Mouse (Mus musculus): ENCODE data around the gene Fxr1. TPM values are rescaled to one million over a fixed set of nuclear protein-coding genes. Genes with fewer than 3 reads are reported as not detected.
A peak's percentile ranks its signal among the peaks of the same experiment; 100 is the strongest.
"Not testable (repeated sequence)": the region's sequence is repeated elsewhere in the genome, so short reads cannot be mapped to it uniquely, and the experiment has no call there.

The Fxr1 gene
- polyA plus RNA-seq (2012; rRNA removed): 47.9 and 55.9 TPM in 2 replicates

DNA sequence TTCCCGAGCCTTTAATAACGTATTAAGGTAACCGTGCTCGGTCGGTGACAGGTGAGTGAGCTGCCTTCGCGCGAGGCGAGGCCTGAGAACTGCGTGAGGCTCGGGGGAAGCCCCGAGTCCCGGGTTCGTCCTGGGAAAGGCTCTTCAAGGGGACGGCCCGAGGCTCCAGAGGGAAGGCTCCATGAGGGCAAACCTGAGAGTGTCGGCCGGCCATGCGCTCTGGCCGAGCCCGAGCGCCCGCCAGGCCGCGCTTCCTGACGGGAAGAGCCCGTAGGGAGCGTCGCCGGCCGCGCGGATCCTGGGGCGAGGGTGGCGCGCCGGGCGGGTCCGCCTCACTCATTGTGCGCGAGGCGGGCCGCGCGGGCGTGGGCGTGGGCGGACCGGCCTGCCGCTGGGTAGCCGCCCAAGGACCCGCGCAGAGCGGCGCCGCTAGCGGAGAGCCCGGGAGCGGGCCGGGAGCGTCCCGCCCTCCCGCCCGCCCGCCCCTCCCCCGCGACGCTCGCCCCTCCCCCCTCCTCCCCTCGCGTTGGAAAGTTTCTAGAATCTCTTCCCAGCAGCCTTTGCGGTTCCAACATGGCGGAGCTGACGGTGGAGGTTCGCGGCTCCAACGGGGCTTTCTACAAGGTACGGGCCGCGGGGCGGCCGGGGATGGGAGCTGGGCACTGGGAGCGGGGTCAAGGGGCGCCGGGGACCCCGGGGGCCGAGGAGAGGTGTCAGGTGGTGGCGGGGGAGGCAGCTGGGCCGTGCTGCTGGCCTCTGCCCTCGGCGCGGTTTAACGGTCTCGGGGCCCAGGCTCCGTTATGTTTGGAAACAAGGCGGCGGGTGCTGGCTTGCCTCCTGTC lies at the start of gene Fxr1:
Gene Fxr1, plus strand, starts transcription at position 404 of the 842 bp plus-strand sequence.
- DNase-seq (ENCODE audit: low read depth): peak; percentile 92
- TF ChIP-seq POLR2A (IDR thresholded peaks at IDR 0.05; ENCODE audit: borderline replicate concordance, extremely low read depth, insufficient read depth, insufficient read length, poor library complexity, severe bottlenecking) (peak; percentile 62; the same call in 1 of the 2 replicates), CTCF (IDR thresholded peaks at IDR 0.05; ENCODE audit: borderline replicate concordance, extremely low read depth, insufficient read depth, insufficient read length) (no peak)

DNA sequence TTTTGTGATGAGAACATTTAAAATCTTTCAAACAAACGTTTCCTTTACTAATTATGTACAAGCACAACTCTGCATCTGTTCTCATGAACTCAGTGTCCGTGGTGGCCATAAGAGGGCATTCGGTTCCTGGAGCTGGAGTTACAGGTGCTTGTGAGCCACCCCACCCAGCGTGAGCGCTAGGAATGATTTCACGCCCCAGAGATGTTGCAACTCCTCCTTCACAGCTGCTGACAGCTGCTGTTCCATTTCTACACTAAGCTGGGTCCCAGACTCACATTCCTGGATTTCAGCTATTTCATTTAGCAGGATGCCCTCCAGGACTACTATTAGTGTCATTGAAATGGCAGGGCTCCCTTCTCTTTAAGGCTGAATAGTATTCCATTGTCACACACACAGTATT lies 40.3 kb upstream of the Fxr1 start:
- DNase-seq (ENCODE audit: low read depth): no peak
- no peak for TF ChIP-seq POLR2A (IDR thresholded peaks at IDR 0.05; ENCODE audit: borderline replicate concordance, extremely low read depth, insufficient read depth, insufficient read length, poor library complexity, severe bottlenecking)
- no peak for TF ChIP-seq CTCF (IDR thresholded peaks at IDR 0.05; ENCODE audit: borderline replicate concordance, extremely low read depth, insufficient read depth, insufficient read length)

- TF ChIP-seq CTCF (IDR thresholded peaks at IDR 0.05; ENCODE audit: borderline replicate concordance, extremely low read depth, insufficient read depth, insufficient read length) (no peak), POLR2A (IDR thresholded peaks at IDR 0.05; ENCODE audit: borderline replicate concordance, extremely low read depth, insufficient read depth, insufficient read length, poor library complexity, severe bottlenecking) (no peak)
- no peak for DNase-seq (ENCODE audit: low read depth)
Measured at GRCm38 (mm10) chr3:33982746-33983145, 37.0 kb upstream of the Fxr1 start.

- TF ChIP-seq CTCF (IDR thresholded peaks at IDR 0.05; ENCODE audit: borderline replicate concordance, extremely low read depth, insufficient read depth, insufficient read length): no peak
- no peak for TF ChIP-seq POLR2A (IDR thresholded peaks at IDR 0.05; ENCODE audit: borderline replicate concordance, extremely low read depth, insufficient read depth, insufficient read length, poor library complexity, severe bottlenecking)
- no peak for DNase-seq (ENCODE audit: low read depth)
Measured at GRCm38 (mm10) chr3:33989302-33989701, 30.4 kb upstream of the Fxr1 start.

GRCm38 (mm10) chr3:33990451-33990850 lies 29.3 kb upstream of the Fxr1 start:
- no peak for TF ChIP-seq POLR2A (IDR thresholded peaks at IDR 0.05; ENCODE audit: borderline replicate concordance, extremely low read depth, insufficient read depth, insufficient read length, poor library complexity, severe bottlenecking)
- no peak for TF ChIP-seq CTCF (IDR thresholded peaks at IDR 0.05; ENCODE audit: borderline replicate concordance, extremely low read depth, insufficient read depth, insufficient read length)
- DNase-seq (ENCODE audit: low read depth): no peak

GRCm38 (mm10) chr3:33990921-33991320 lies 28.8 kb upstream of the Fxr1 start:
- no peak for TF ChIP-seq CTCF (IDR thresholded peaks at IDR 0.05; ENCODE audit: borderline replicate concordance, extremely low read depth, insufficient read depth, insufficient read length)
- TF ChIP-seq POLR2A (IDR thresholded peaks at IDR 0.05; ENCODE audit: borderline replicate concordance, extremely low read depth, insufficient read depth, insufficient read length, poor library complexity, severe bottlenecking): no peak
- DNase-seq (ENCODE audit: low read depth): no peak

DNA sequence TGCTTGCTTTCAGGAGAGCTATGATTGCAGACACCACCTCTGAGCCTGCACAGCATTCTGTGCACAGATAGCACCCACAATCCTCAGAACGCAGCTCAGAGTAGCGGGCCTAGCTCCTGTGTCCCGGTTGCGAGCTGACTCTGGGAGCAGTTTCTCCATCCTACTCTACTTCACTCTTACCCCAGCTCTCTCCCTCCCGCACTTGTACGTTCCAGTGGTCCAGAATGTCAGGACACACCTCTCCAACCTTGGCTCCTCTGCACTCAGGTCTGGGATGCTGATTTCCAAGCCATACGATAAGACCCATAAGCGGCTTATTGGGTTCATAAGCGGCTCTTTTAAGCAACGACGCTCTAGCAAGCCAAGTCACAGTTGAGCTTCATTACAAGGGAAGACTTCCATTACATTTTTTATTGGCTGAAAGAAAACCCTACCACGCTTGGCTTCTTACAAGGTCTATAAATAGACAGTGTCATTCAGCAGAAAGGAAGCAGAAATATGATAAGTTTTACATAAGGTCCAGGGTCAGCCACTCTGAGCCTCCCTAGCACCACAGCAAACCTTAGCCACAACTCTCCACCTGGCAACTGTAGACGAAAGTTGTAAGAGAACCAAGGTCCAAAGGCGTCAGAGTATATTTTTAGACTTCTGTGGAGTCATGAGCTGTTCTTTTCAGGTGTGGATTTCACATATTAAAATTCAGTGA lies 26.2 kb upstream of the Fxr1 start:
- no peak for DNase-seq (ENCODE audit: low read depth)
- TF ChIP-seq CTCF (IDR thresholded peaks at IDR 0.05; ENCODE audit: borderline replicate concordance, extremely low read depth, insufficient read depth, insufficient read length) (no peak), POLR2A (IDR thresholded peaks at IDR 0.05; ENCODE audit: borderline replicate concordance, extremely low read depth, insufficient read depth, insufficient read length, poor library complexity, severe bottlenecking) (no peak)

GRCm38 (mm10) chr3:33994127-33994488 lies 25.6 kb upstream of the Fxr1 start:
- TF ChIP-seq POLR2A (IDR thresholded peaks at IDR 0.05; ENCODE audit: borderline replicate concordance, extremely low read depth, insufficient read depth, insufficient read length, poor library complexity, severe bottlenecking) (no peak), CTCF (IDR thresholded peaks at IDR 0.05; ENCODE audit: borderline replicate concordance, extremely low read depth, insufficient read depth, insufficient read length) (no peak)
- DNase-seq (ENCODE audit: low read depth): no peak

- DNase-seq (ENCODE audit: low read depth): not testable (repeated sequence)
Measured at GRCm38 (mm10) chr3:34001691-34002090, 18.1 kb upstream of the Fxr1 start.

DNA sequence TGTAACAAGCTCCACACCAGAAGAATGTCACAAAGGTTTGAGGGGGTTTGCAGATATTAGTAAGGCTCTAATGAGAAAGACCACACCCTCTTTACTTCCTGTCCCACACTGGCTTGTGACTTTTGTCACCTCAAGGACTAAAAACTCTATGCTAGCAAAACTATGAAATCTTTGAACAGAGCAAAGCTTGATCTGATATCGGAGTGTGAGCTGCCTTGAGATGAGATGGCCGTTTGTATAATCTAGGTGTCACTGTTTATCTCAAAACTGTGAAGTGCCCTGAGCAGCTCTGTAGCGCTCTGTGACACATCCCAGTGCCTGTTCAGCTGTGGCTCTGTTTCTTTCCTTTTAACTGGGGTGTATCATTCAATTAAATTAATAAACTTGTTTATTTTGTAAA lies 15.9 kb upstream of the Fxr1 start:
- no peak for DNase-seq (ENCODE audit: low read depth)
- TF ChIP-seq POLR2A (IDR thresholded peaks at IDR 0.05; ENCODE audit: borderline replicate concordance, extremely low read depth, insufficient read depth, insufficient read length, poor library complexity, severe bottlenecking): no peak
- TF ChIP-seq CTCF (IDR thresholded peaks at IDR 0.05; ENCODE audit: borderline replicate concordance, extremely low read depth, insufficient read depth, insufficient read length): no peak

DNA sequence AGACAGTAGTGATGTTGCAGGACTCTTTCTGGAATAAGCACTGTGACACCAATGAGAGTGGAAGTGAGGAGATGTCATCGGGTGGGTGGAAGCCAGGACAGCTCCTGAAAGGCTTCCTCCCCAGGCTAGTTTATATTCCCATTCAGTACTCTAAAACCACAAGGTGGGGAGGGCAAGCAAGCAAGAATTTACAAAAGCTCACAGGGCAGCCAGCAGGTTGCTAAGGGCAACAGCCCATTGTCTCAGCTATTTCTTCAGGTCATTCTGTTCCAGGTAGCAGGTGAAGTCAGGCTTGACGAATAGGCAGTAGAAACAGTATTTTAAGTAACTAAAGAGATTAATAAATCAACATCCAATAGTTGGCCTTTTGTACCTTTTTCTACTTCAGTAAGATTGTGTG lies 13.4 kb upstream of the Fxr1 start:
- no peak for DNase-seq (ENCODE audit: low read depth)
- TF ChIP-seq CTCF (IDR thresholded peaks at IDR 0.05; ENCODE audit: borderline replicate concordance, extremely low read depth, insufficient read depth, insufficient read length) (no peak), POLR2A (IDR thresholded peaks at IDR 0.05; ENCODE audit: borderline replicate concordance, extremely low read depth, insufficient read depth, insufficient read length, poor library complexity, severe bottlenecking) (no peak)

- TF ChIP-seq CTCF (IDR thresholded peaks at IDR 0.05; ENCODE audit: borderline replicate concordance, extremely low read depth, insufficient read depth, insufficient read length) (no peak), POLR2A (IDR thresholded peaks at IDR 0.05; ENCODE audit: borderline replicate concordance, extremely low read depth, insufficient read depth, insufficient read length, poor library complexity, severe bottlenecking) (no peak)
- no peak for DNase-seq (ENCODE audit: low read depth)
Measured at GRCm38 (mm10) chr3:34006824-34007223, 12.9 kb upstream of the Fxr1 start.

Data from brain, embryonic 14.5 days (tissue).